Mouse (Mus musculus) heart, postnatal 0 days (tissue): ENCODE results near the gene Itgb2.

ENCODE experiments used
- CTCF ChIP-seq: IDR thresholded peaks from 2 replicates; pipeline ENCODE4 v1.5.1; 2016; ENCODE audit warnings: antibody characterized with exemption, control low read depth, low read depth
- EP300 ChIP-seq: IDR thresholded peaks from 2 replicates; pipeline ENCODE4 v1.6.1; 2016; ENCODE audit warnings: antibody characterized with exemption, low read depth

DNA sequence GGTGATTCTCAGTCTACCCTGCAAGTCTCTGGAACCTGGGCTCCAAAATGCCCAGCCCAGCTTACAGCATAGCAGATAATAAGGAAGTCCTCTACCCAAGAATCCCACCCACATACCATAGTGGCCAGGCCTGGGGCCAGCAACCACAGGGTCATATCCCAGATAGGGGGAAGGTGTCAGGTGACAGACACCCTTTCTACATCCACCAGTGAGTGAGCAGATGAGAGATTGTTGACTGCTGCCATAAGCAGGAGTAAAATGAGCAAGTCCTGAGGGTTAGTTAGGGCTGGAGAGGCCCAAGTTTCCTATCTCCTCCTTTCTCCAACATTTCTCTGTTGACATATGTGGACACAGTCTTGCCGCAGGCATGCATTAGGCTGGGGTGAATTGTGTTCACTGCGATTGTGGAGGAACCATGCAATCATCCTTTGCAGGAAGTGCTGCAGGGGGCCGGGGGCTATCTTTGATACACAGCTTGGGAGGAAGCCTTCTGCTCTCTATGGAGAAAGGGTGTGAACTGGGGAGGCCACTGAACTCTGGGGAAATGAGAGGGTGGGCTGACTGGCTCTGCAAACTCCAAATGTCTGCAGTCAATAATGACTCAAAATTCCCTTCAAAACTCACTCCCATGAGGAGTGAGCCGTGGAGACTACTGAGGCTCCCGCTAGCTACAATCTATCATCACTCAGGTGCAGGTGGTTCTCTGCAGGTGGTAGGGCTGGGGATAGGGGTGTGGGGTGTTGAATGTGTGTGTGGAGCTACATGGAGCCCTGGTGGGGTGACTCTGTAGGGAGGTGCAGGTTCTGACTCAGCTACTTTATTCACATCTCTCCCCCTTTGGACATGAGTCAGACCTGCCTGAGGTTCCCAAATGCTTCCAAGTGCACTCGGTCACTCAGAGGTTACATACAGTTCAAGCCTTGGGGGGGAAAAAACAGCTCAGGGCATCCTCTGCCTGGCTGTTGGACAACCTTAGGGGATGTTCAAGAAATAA lies 1.3 kb downstream of the Itgb2 start:
- TF ChIP-seq CTCF (no peak), EP300 (no peak)
